Mouse (Mus musculus): ENCODE data around the gene Igsf8.

DNA sequence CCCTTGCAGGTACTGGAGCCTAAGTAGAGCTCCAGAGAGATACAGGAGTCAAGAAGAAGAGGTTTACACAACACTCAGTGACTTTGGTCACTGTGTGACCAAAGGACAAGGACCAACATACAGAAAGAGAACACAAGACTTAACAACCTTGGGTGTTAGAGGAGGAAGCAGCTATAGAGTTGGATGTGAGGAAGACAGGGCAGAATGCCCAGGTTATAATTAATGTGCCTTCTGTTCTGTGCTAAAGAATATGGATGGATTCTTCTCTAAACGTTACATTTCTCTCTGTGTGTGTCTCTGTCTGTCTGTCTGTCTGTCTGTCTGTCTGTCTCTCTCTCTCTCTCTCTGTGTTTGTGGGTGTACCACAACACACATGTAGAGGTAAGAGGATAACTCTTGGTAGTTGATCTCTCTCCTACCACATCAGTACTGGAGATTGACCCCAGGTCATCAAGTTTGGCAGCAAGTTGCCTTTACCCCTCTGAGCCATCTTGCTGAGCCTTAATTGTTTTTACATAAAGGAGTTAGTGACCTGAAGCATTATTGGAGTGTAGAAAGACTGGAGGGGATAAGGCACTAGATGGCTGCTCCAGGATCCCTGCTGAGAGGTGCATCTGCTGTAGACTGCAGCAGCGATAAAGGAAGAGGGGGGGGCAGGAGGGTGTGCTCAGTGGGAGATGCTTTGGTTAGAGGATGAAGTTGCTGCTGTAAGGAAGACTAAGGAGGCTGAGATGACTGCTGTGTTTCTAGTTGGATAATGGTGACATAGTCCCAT is 76.2 kb downstream of the Igsf8 start:
- no peak for TF ChIP-seq POLR2A (IDR thresholded peaks at IDR 0.05; ENCODE audit: insufficient read depth, low read depth, low read length)
- no peak for TF ChIP-seq CTCF (IDR thresholded peaks at IDR 0.05; ENCODE audit: insufficient read depth, low read depth, low read length)
